Mouse (Mus musculus) ES-Bruce4 (cell line): ENCODE data around the gene Rprd1b.

Experiments
- CTCF ChIP-seq: IDR thresholded peaks from one replicate; pipeline ENCODE4 v1.8.1; 2011; ENCODE audit warnings: low read depth, low read length
- EP300 ChIP-seq: IDR thresholded peaks from 2 replicates; pipeline ENCODE4 v1.6.1; 2011; ENCODE audit warnings: low read depth, low read length; ENCODE audit not compliant: insufficient read depth
- POLR2A ChIP-seq: IDR thresholded peaks from one replicate; pipeline ENCODE4 v1.8.1; 2011; ENCODE audit warnings: low read length; ENCODE audit not compliant: insufficient read depth

GRCm38 (mm10) chr2:158004620-158005019 is 23.7 kb upstream of the Rprd1b start:
- TF ChIP-seq CTCF = no peak
- no peak for TF ChIP-seq POLR2A
- no peak for TF ChIP-seq EP300
